Mouse (Mus musculus): ENCODE results near the gene Nat8l.
"Not testable (repeated sequence)": the region's sequence is repeated elsewhere in the genome, so short reads cannot be mapped to it uniquely, and the experiment has no call there.

- not testable (repeated sequence) for TF ChIP-seq POLR2A (IDR thresholded peaks at IDR 0.05; ENCODE audit: low read depth, low read length); CTCF (IDR thresholded peaks at IDR 0.05; ENCODE audit: extremely low read depth, insufficient read depth, insufficient read length, insufficient replicate concordance)
Observed at GRCm38 (mm10) chr5:33947035-33947434, 48.7 kb upstream of the Nat8l start.

Measured in spleen, adult 2 months (tissue).